Mouse (Mus musculus) lung, adult 2 months (tissue): ENCODE data around the gene Rassf3.

ENCODE experiments used
- CTCF ChIP-seq: fragments of 200-500 bp; IDR thresholded peaks from 2 replicates; pipeline ENCODE4 v1.5.1; 2011; ENCODE audit warnings: mild to moderate bottlenecking, low read length, control low read depth; ENCODE audit not compliant: insufficient read depth
- POLR2A ChIP-seq: fragments of 200-500 bp; IDR thresholded peaks from 2 replicates; pipeline ENCODE4 v1.6.1; 2011; ENCODE audit warnings: low read depth, mild to moderate bottlenecking, control low read depth, low read length, borderline replicate concordance; ENCODE audit errors: extremely low read depth

GRCm38 (mm10) chr10:121364306-121364705 is 111.8 kb downstream of the Rassf3 start:
- TF ChIP-seq POLR2A = no peak
- no peak for TF ChIP-seq CTCF
